Mouse (Mus musculus): ENCODE measurements around the gene Atp6v0a1. TPM values are rescaled to one million over a fixed set of nuclear protein-coding genes. Genes with fewer than 3 reads are reported as not detected.

The Atp6v0a1 gene
- polyA plus RNA-seq (2012; rRNA removed) = 146 and 170 TPM in 2 replicates

DNA sequence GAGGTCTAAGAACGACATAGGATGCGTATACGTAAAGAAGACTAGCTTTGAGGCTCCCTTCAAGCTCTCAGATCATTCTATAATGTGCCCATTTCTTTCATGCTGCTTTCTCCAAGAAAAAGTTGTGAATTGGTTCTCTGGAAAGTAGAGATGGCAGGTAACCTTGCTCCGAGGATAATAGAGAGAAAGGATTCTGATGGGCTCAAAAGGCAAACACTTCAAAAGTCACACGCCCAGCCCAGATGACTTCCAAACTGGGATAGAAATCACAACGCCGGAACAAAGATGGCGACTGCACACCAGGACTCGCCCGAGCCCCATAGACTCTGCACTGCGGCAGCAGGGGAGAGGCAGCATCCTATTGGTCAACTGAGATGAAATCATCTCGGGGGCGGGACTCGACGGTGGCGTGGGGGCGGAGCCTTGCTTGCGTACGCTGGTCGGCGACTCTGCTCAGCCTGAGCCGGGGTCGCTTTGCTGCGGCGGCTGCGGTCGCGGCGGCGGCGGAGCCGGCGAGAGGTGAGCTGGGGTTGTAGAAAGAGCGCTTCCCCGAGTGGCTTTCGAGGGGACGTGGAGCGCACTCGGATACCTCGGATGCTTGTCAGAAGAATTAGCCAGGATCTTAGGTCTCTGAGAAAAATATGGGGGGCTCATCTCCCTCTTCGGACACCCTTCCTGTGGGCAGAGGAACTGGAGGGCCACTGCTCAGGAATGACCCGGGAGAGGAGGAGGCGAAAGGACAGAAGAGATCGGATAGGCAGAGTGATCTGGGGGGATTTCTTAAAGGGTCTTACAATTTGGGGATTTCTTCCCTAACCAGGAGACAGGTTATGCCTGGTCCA, at the start of gene Atp6v0a1:
TSS of gene Atp6v0a1 (plus strand) at position 407 of the 842 bp plus-strand sequence.

DNA sequence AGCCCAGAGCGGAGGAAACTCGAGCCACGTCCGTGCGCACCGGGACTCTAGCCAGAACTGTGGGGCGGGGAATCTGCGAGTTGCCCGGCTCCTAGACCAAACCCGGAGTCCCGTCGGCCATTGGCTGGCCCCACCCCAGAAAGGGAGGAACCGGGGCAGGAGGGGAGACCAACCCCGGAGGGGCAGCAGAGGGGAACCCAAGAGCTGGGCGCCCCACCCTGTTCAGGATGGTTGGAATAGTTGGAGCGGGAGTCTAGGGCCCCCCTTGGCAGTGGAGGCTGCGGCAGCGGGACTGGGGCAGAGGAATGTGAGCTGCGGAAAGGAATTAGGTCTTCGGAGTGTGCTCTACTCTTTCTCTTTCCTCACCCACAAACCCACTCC, 38.7 kb upstream of the Atp6v0a1 start, which contains the start of gene Cavin1:
TSS of gene Cavin1 (minus strand) at position 331 of the 381 bp plus-strand sequence.

DNA sequence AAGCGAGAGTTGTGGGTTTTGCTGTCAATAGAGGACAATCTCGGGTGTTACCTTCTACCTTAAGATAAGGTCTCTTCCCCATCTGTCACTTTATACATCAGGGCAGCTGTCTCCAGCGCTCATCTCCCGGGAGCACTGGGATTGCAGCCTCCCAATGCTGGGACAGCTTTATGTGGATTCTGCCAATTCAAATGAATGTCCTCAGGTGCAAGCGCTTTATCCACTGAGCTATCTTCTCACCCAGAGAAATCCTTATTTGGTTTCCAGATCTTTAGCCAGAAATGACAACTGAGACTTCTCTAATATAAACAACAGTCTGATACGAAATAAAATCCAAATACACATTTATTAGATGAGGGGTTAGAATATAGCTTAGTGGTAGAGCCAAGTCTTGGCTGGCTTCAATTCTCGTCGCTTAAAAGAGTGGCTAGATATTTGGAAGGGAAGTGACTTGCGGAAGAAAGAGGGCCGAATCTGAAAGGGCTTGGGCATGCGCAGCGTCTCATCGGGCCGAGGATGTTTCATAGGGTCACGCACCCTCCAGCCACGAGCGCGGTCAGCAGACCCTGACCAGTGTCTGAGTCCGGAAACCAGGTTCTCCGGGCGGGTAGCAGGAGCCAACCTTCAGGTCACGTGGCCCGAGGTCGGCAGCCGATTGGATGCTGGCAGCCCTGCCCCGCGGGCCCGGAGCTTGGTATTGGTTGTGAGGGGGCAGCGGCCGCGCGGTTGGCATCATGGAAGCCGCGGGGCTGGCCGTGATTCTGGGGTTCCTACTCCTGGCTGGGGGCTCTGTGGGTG, 60.3 kb downstream of the Atp6v0a1 start, which contains the start of gene Naglu:
TSS of gene Naglu (plus strand) at position 622 of the 798 bp plus-strand sequence.

DNA sequence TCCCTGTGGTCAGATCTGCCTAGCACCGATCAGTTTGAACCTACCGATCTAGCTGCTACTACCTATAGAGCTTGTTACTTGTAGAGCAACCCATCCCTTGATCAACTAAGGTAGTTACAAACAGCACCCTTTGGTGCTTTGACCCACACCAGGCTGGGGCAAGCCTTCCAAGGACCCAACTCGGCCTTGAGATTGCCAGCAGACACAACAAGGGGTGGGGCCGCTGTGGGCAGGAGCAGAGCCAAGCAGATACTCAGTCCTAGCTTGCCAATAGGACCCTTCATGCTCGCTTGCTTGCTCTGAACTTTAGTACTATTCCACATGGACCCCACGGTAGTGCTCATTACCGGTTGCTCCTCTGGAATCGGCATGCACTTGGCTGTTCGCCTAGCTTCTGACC, 68.9 kb downstream of the Atp6v0a1 start, which contains the start of gene Hsd17b1:
TSS of gene Hsd17b1 (plus strand) at position 291 of the 400 bp plus-strand sequence.

DNA sequence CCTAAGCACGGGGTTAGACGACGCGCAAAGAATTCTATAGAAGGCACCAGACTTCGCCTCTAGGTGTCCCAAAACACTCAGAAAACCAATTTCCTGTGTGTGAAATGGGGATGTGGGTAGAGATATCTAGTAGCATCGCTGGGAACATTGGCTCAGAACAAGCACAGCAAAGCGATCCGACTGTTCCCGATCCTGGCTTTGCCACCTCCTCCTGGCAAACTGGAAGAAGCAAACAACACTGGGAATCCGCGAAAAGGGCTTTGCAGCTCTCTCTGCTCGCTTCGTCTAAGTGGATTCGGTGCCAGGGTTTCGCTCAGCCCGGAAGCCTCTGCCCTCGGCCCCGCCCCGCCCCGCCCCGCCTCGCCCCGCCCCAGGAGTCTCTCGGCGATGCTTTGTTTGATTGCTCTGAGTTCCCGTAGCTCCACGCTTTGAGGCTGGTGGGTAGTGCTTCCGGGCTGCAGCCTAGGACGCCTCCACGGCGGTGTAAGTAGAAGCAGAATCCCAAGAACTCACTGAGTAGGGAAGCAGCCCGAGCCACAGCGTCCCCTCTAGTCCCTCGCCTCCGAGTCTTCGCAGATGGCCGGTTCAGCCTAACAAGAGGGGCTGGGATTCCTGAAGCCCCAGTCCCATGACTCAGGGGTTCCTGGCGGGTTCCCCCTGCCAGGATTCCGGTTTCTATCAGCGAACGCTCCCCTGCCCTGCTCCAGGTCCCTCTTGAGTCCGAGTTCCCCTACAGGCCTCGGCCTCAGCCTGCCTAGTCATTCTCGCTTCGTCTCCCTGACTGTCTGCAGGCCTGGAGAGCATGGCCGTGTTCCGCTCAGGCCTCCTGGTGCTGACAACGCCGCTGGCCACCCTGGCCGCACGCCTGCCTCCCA, 73.2 kb downstream of the Atp6v0a1 start, which contains the start of gene Coasy:
TSS of gene Coasy (plus strand) at position 358 of the 875 bp plus-strand sequence.

DNA sequence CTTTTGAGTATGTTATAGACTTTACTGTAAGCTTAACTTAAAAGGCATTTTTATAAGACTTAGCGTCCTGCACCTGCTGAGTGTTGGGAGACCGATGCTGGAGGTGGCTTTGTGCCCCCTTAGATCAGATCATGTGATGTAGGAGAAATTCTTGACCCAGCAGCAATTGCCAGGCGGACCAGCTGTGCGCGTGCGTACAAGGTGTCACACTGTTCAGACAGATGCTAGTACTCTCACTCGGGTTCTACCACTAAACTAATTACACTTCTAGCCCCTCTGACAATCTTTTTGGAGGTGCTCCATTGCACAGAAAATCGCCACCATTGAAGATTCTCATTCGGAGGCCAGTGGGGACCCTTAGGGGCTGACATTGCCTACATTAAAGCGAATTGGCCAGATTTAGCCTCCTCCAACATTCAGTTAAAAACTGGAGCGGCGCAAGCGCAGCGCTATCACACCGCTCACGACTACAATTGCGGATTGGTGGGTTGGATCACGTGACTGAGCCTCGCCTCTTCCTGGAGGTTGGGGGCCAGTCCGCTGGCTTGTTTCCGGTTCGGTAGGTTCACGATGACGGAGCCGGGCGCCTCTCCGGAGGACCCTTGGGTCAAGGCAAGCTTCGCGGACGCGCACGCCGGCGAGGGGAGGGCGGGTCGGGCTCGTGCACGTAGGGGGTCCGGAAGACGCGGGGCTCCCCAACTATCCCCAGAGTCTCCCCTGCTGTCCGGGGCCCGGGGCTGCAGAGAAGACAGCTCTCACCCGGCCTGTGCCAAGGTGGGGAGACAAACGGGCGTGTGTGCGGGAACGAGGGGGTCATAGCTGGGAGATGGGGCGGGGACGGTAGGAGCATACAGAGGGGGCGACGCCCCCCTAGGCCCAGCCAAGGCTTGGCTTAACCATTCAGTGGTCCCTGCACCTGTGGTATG, 77.8 kb downstream of the Atp6v0a1 start, which contains the start of gene Mlx:
TSS of gene Mlx (plus strand) at position 522 of the 926 bp plus-strand sequence.

DNA sequence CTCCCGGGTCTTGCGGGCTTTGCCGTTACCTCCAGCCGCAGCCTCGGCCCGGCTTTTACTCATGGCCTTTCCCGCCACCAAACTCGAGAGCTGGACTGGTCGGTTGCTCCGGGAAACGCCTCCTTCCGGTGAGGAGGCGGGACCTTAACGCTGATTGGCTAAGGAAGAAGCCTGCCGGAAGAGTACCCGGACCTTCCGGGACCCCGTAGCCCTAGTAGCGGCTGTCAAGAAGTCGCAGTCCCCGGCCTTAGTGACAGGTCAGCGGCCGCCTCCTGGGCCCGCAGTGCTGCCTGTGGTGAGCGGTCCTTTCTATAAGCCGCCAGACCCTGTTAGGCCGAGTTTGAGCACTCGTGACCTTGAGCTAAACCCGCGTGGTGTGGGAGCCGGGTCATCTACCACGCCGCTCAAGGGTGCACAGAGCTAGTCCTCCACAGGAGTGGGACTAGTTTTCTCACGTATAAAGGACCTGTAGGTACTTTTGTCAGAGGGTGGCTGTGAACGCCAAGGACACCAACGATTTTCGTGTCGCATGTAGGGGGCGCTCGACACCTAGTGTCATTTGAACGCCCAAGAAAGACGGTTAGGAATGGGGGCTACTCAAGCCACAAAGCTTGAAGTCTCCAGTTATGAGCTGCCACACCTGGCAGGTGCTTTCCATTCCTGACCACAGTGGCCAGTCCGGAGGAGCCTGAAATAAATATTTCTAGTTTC, 86.2 kb downstream of the Atp6v0a1 start, which contains the start of gene Psmc3ip:
TSS of gene Psmc3ip (minus strand) at position 123 of the 711 bp plus-strand sequence.

Other genes starting within 250 kb of the Atp6v0a1 start
- 26.0 and 29.2 TPM in 2 replicates for gene Kcnh4, start 249.5 kb upstream of the Atp6v0a1 start, polyA plus RNA-seq (2012; rRNA removed)
- 0.15 and 0.38 TPM in 2 replicates for gene Hcrt, start 246.5 kb upstream of the Atp6v0a1 start, polyA plus RNA-seq (2012; rRNA removed)
- 5.9 and 8.0 TPM in 2 replicates for gene Ghdc, start 238.5 kb upstream of the Atp6v0a1 start, polyA plus RNA-seq (2012; rRNA removed)
- 15.6 and 17.7 TPM in 2 replicates for gene Stat5b, start 158.7 kb upstream of the Atp6v0a1 start, polyA plus RNA-seq (2012; rRNA removed)
- 1.7 and 2.7 TPM in 2 replicates for gene Stat5a, start 150.1 kb upstream of the Atp6v0a1 start, polyA plus RNA-seq (2012; rRNA removed)
- 35.0 and 48.7 TPM in 2 replicates for gene Stat3, start 69.9 kb upstream of the Atp6v0a1 start, polyA plus RNA-seq (2012; rRNA removed)
- 20.4 and 38.1 TPM in 2 replicates for gene Cavin1, start 38.6 kb upstream of the Atp6v0a1 start, polyA plus RNA-seq (2012; rRNA removed)
- 9.0 and 11.7 TPM in 2 replicates for gene Naglu, start 60.6 kb downstream of the Atp6v0a1 start, polyA plus RNA-seq (2012; rRNA removed)
- 0.57 and 0.60 TPM in 2 replicates for gene Hsd17b1, start 69.0 kb downstream of the Atp6v0a1 start, polyA plus RNA-seq (2012; rRNA removed)
- gene Coasy, start 73.1 kb downstream of the Atp6v0a1 start, polyA plus RNA-seq (2012; rRNA removed) = 53.2 and 56.6 TPM in 2 replicates
- gene Mlx, start 77.8 kb downstream of the Atp6v0a1 start, polyA plus RNA-seq (2012; rRNA removed) = 55.4 and 59.4 TPM in 2 replicates
- gene Psmc3ip, start 86.0 kb downstream of the Atp6v0a1 start, polyA plus RNA-seq (2012; rRNA removed) = 26.7 and 35.7 TPM in 2 replicates
- 61.6 and 65.4 TPM in 2 replicates for gene Retreg3, start 110.4 kb downstream of the Atp6v0a1 start, polyA plus RNA-seq (2012; rRNA removed)
- 30.2 and 32.6 TPM in 2 replicates for gene Tubg1, start 110.5 kb downstream of the Atp6v0a1 start, polyA plus RNA-seq (2012; rRNA removed)
- 25.1 and 25.6 TPM in 2 replicates for gene Tubg2, start 146.5 kb downstream of the Atp6v0a1 start, polyA plus RNA-seq (2012; rRNA removed)
- gene Cntnap1, start 161.1 kb downstream of the Atp6v0a1 start, polyA plus RNA-seq (2012; rRNA removed) = 3.3 and 5.1 TPM in 2 replicates
- gene Plekhh3, start 161.9 kb downstream of the Atp6v0a1 start, polyA plus RNA-seq (2012; rRNA removed) = 8.5 and 12.1 TPM in 2 replicates
- gene Ccr10, start 166.0 kb downstream of the Atp6v0a1 start, polyA plus RNA-seq (2012; rRNA removed) = 0.16 and 0.34 TPM in 2 replicates
- 27.4 and 32.0 TPM in 2 replicates for gene Ezh1, start 217.0 kb downstream of the Atp6v0a1 start, polyA plus RNA-seq (2012; rRNA removed)
- gene Ramp2, start 236.6 kb downstream of the Atp6v0a1 start, polyA plus RNA-seq (2012; rRNA removed) = 61.7 and 80.4 TPM in 2 replicates
- 67.6 and 69.5 TPM in 2 replicates for gene Vps25, start 244.3 kb downstream of the Atp6v0a1 start, polyA plus RNA-seq (2012; rRNA removed)

Data from central nervous system, embryonic 14 days (tissue).